Mouse (Mus musculus) small intestine, adult 2 months (tissue): ENCODE results near the gene Dalrd3. TPM values are rescaled to one million over a fixed set of nuclear protein-coding genes. Genes with fewer than 3 reads are reported as not detected.
"Not testable (repeated sequence)": the region's sequence is repeated elsewhere in the genome, so short reads cannot be mapped to it uniquely, and the experiment has no call there.

Experiments
- H3K27ac ChIP-seq: fragments of 200-500 bp; 2 replicates; pipeline ENCODE4 v1.5.1; 2012; ENCODE audit warnings: low read depth, low read length, control low read depth, inconsistent platforms; ENCODE audit not compliant: insufficient read depth
- H3K27me3 ChIP-seq: fragments of 200-500 bp; 2 replicates; pipeline ENCODE4 v1.6.1; 2012; ENCODE audit warnings: mild to moderate bottlenecking, moderate library complexity, low read length, inconsistent platforms; ENCODE audit not compliant: control insufficient read depth, insufficient read depth
- H3K36me3 ChIP-seq: fragments of 200-500 bp; 2 replicates; pipeline ENCODE4 v1.6.1; 2012; ENCODE audit warnings: mild to moderate bottlenecking, low read length, control low read depth, inconsistent platforms; ENCODE audit not compliant: control insufficient read depth, insufficient read depth
- H3K4me1 ChIP-seq: fragments of 200-500 bp; 2 replicates; pipeline ENCODE4 v1.6.1; 2012; ENCODE audit warnings: low read length, inconsistent platforms, mixed read lengths; ENCODE audit not compliant: control insufficient read depth, insufficient read depth, insufficient read length
- H3K4me3 ChIP-seq: fragments of 200-500 bp; 2 replicates; pipeline ENCODE4 v1.5.1; 2012; ENCODE audit warnings: low read depth, mild to moderate bottlenecking, control low read depth, inconsistent platforms, low read length, moderate library complexity
- CTCF ChIP-seq: fragments of 200-500 bp; IDR thresholded peaks from 2 replicates; pipeline ENCODE4 v1.5.1; 2012; ENCODE audit warnings: low read depth, mild to moderate bottlenecking, control low read depth, inconsistent platforms, low read length, moderate library complexity, mixed read lengths; ENCODE audit not compliant: insufficient replicate concordance, insufficient read length; ENCODE audit errors: extremely low read depth
- POLR2A ChIP-seq: fragments of 200-500 bp; IDR thresholded peaks from 2 replicates; pipeline ENCODE4 v1.6.1; 2012; ENCODE audit warnings: low read depth, mild to moderate bottlenecking, control low read depth, inconsistent platforms, low read length, moderate library complexity
- WGBS: fragments of 180-500 bp; shearing (Covaris S2); methylation state at CpG from one replicate; pipeline ENCODE4 v1.1.7; 2018; 5-methylcytosine and 5-hydroxymethylcytosine counted together
- polyA plus RNA-seq: library from polyadenylated mRNA; depleted of rRNA; stranded (reverse); fragments of >200 nt; gene quantifications from 2 replicates; pipeline ENCODE4 v1.2.3, GENCODE M21; 2012; rRNA removed

Gene Dalrd3
- polyA plus RNA-seq, 1 experiment = 118 TPM

- H3K27ac ChIP-seq = no peak overlapping the region
- H3K4me3 ChIP-seq = no peak overlapping the region
- 11% methylated on average over 2 of the region's 2 CpGs for WGBS
- TF ChIP-seq POLR2A (no peak), CTCF (no peak)
- no peaks in the 10 kb centered on the region for H3K27me3 ChIP-seq
- H3K36me3 ChIP-seq = peaks cover 17% of the 10 kb centered on the region
- H3K4me1 ChIP-seq = peaks cover 3% of the 10 kb centered on the region
These were observed 30.3 kb downstream of the Dalrd3 start for GRCm38 (mm10) chr9:108600011-108600410.

GRCm38 (mm10) chr9:108601986-108602385, 32.3 kb downstream of the Dalrd3 start:
- no peaks in the 10 kb centered on the region for H3K27me3 ChIP-seq
- 21% methylated on average over 4 of the region's 4 CpGs for WGBS
- peaks cover 1% of the 10 kb centered on the region for H3K4me1 ChIP-seq
- no peak for TF ChIP-seq POLR2A
- no peak for TF ChIP-seq CTCF
- H3K36me3 ChIP-seq = peaks cover 31% of the 10 kb centered on the region
- no peak overlapping the region for H3K27ac ChIP-seq
- H3K4me3 ChIP-seq = no peak overlapping the region

- 24% methylated on average over 5 of the region's 5 CpGs for WGBS
- not testable (repeated sequence) for H3K4me3 ChIP-seq, H3K4me1 ChIP-seq, H3K27me3 ChIP-seq
- H3K36me3 ChIP-seq = peaks cover 67% of the 10 kb centered on the region
- peak overlapping the region; percentile 64 for H3K27ac ChIP-seq
These were observed 38.2 kb downstream of the Dalrd3 start for GRCm38 (mm10) chr9:108607929-108608328.

GRCm38 (mm10) chr9:108608889-108609288, 39.2 kb downstream of the Dalrd3 start:
- no peaks in the 10 kb centered on the region for H3K27me3 ChIP-seq
- H3K27ac ChIP-seq = no peak overlapping the region
- H3K4me1 ChIP-seq = peaks cover 7% of the 10 kb centered on the region
- peaks cover 66% of the 10 kb centered on the region for H3K36me3 ChIP-seq
- H3K4me3 ChIP-seq = no peak overlapping the region
- no peak for TF ChIP-seq POLR2A
- 40% methylated on average over 4 of the region's 4 CpGs for WGBS

- Histone ChIP-seq H3K36me3 (peaks cover 67% of the 10 kb centered on the region), H3K4me3 (no peak overlapping the region), H3K27me3 (no peaks in the 10 kb centered on the region), H3K27ac (no peak overlapping the region), H3K4me1 (peaks cover 7% of the 10 kb centered on the region)
- whole genome bisulfite sequencing = 96% methylated on average over 10 of the region's 10 CpGs
- TF ChIP-seq CTCF (no peak), POLR2A (no peak)
These were observed 41.8 kb downstream of the Dalrd3 start for GRCm38 (mm10) chr9:108611488-108611887.

- Histone ChIP-seq H3K4me1 (no peaks in the 10 kb centered on the region), H3K27ac (no peak overlapping the region), H3K36me3 (peaks cover 63% of the 10 kb centered on the region), H3K27me3 (no peaks in the 10 kb centered on the region), H3K4me3 (no peak overlapping the region)
- TF ChIP-seq POLR2A = no peak
- 82% methylated on average over 1 of the region's 1 CpGs for WGBS
These were observed 47.6 kb downstream of the Dalrd3 start for GRCm38 (mm10) chr9:108617301-108617700.

Other genes with a start within 250 kb of the Dalrd3 start
- 1,021 and 1,249 TPM in 2 replicates for gene Gpx1, start 231.0 kb upstream of the Dalrd3 start, polyA plus RNA-seq
- 26.6 and 66.3 TPM in 2 replicates for gene Usp4, start 222.0 kb upstream of the Dalrd3 start, polyA plus RNA-seq
- gene 1700102P08Rik, start 177.1 kb upstream of the Dalrd3 start, polyA plus RNA-seq = 0.23 TPM in 1 of 2 replicates, not detected in the other
- not detected in 2 replicates for gene Ccdc36, start 141.4 kb upstream of the Dalrd3 start, polyA plus RNA-seq
- not detected in 2 replicates for gene BC048562, start 133.4 kb upstream of the Dalrd3 start, polyA plus RNA-seq
- 11.8 and 20.1 TPM in 2 replicates for gene Ccdc71, start 109.4 kb upstream of the Dalrd3 start, polyA plus RNA-seq
- 13.4 and 19.7 TPM in 2 replicates for gene Klhdc8b, start 108.3 kb upstream of the Dalrd3 start, polyA plus RNA-seq
- 22.3 and 23.3 TPM in 2 replicates for gene Lamb2, start 90.2 kb upstream of the Dalrd3 start, polyA plus RNA-seq
- 48.5 and 84.5 TPM in 2 replicates for gene Usp19, start 79.3 kb upstream of the Dalrd3 start, polyA plus RNA-seq
- gene Qars, start 62.2 kb upstream of the Dalrd3 start, polyA plus RNA-seq = 110 and 340 TPM in 2 replicates
- 38.4 and 76.2 TPM in 2 replicates for gene Qrich1, start 53.1 kb upstream of the Dalrd3 start, polyA plus RNA-seq
- gene Impdh2, start 9.6 kb upstream of the Dalrd3 start, polyA plus RNA-seq = 23.2 and 52.9 TPM in 2 replicates
- 19.8 and 26.2 TPM in 2 replicates for gene Ndufaf3, start 2.5 kb upstream of the Dalrd3 start, polyA plus RNA-seq
- gene Wdr6, start 8.9 kb downstream of the Dalrd3 start, polyA plus RNA-seq = 10.7 and 15.9 TPM in 2 replicates
- gene P4htm, start 27.8 kb downstream of the Dalrd3 start, polyA plus RNA-seq = 3.8 and 4.8 TPM in 2 replicates
- gene Arih2, start 79.5 kb downstream of the Dalrd3 start, polyA plus RNA-seq = 13.1 and 22.4 TPM in 2 replicates
- gene Slc25a20, start 92.2 kb downstream of the Dalrd3 start, polyA plus RNA-seq = 19.7 and 26.0 TPM in 2 replicates
- gene Prkar2a, start 119.4 kb downstream of the Dalrd3 start, polyA plus RNA-seq = 17.6 and 31.5 TPM in 2 replicates
- gene Ip6k2, start 213.9 kb downstream of the Dalrd3 start, polyA plus RNA-seq = 45.0 and 53.8 TPM in 2 replicates
- gene Nckipsd, start 238.5 kb downstream of the Dalrd3 start, polyA plus RNA-seq = 13.5 and 18.1 TPM in 2 replicates